In genomic region chr1:13789318-13790085, GRCm38 (mm10) we compare ENCODE assay signal across 8 mouse cellular contexts.
A peak's percentile ranks its signal among the peaks of the same experiment; 100 is the strongest.
DNase-seq lines count a peak whose midpoint lies in the region; ATAC-seq lines count a peak whose summit lies in the region.

No protein-coding gene starts in this region.

- peak overlapping the region; percentile 36 for H3K4me2 ChIP-seq in embryonic facial prominence, embryonic 12.5 days (replicated peaks)
- peak overlapping the region; percentile 45 for H3K4me2 ChIP-seq in kidney, embryonic 15.5 days
- H3K4me2 ChIP-seq in limb, embryonic 15.5 days = peak overlapping the region; percentile 35
- no peak overlapping the region; the same call in 1 of the 2 replicates for H3K4me2 ChIP-seq in stomach, embryonic 14.5 days (replicated peaks; ENCODE audit: low read depth, low read length)

- H3K27ac ChIP-seq in embryonic facial prominence, embryonic 12.5 days = no peak overlapping the region
- no peak overlapping the region for H3K27ac ChIP-seq in kidney, embryonic 15.5 days
- H3K27ac ChIP-seq in limb, embryonic 15.5 days = no peak overlapping the region
- H3K27ac ChIP-seq in stomach, embryonic 14.5 days (ENCODE audit: low read length) = no peak overlapping the region

- 0 out of 2 replicates have a peak, but pooled peaks cover 2% of the 10 kb centered on the region for H3K27me3 ChIP-seq in embryonic facial prominence, embryonic 12.5 days
- H3K27me3 ChIP-seq in kidney, embryonic 15.5 days = 0 out of 2 replicates have a peak, but pooled peaks cover 3% of the 10 kb centered on the region
- H3K27me3 ChIP-seq in limb, embryonic 15.5 days = no peaks in the 10 kb centered on the region
- H3K27me3 ChIP-seq in stomach, embryonic 14.5 days (ENCODE audit: control insufficient read depth, insufficient read depth, low read length) = no peaks in the 10 kb centered on the region

- 31% methylated on average over 13 of the region's 13 CpGs for WGBS in embryonic facial prominence, embryonic 12.5 days
- 29% methylated on average over 13 of the region's 13 CpGs for WGBS in kidney, embryonic 15.5 days
- WGBS in limb, embryonic 15.5 days = 33% methylated on average over 13 of the region's 13 CpGs
- WGBS in stomach, embryonic 14.5 days = 41% methylated on average over 13 of the region's 13 CpGs

- H3K4me3 ChIP-seq in embryonic facial prominence, embryonic 12.5 days = no peak overlapping the region
- no peak overlapping the region for H3K4me3 ChIP-seq in kidney, embryonic 15.5 days (replicated peaks)
- H3K4me3 ChIP-seq in limb, embryonic 15.5 days = no peak overlapping the region
- H3K4me3 ChIP-seq in stomach, embryonic 14.5 days (ENCODE audit: low read depth, low read length) = no peak overlapping the region

- peak; percentile 69; the same call in 1 of the 2 replicates for ATAC-seq in embryonic facial prominence, embryonic 12.5 days (ENCODE audit: insufficient number of reproducible peaks, insufficient read depth, low FRiP score, low TSS enrichment)
- ATAC-seq in kidney, embryonic 15.5 days (replicated peaks; ENCODE audit: low FRiP score) = peak; percentile 68
- no peak for ATAC-seq in limb, embryonic 15.5 days (ENCODE audit: insufficient number of reproducible peaks, low FRiP score, low TSS enrichment, low read depth)
- ATAC-seq in stomach, embryonic 14.5 days (ENCODE audit: insufficient number of reproducible peaks, insufficient read depth, low FRiP score, low read depth) = peak; percentile 58; the same call in 1 of the 2 replicates

- DNase-seq in 416B (ENCODE audit: low read depth) = peak; percentile 75
- DNase-seq in adrenal gland, postnatal 25 days = peak; percentile 75
- DNase-seq in heart, adult 9 months (ENCODE audit: low spot score in 2 of 2) = peak; percentile 9 to 40
- DNase-seq in neural tube, embryonic 10.5 days (ENCODE audit: extremely low spot score, low spot score) = peak; percentile 82

- no peaks in the 10 kb centered on the region for H3K36me3 ChIP-seq in embryonic facial prominence, embryonic 12.5 days
- no peaks in the 10 kb centered on the region for H3K36me3 ChIP-seq in kidney, embryonic 15.5 days
- H3K36me3 ChIP-seq in limb, embryonic 15.5 days = no peaks in the 10 kb centered on the region
- H3K36me3 ChIP-seq in stomach, embryonic 14.5 days (ENCODE audit: control insufficient read depth, insufficient read depth, low read length) = no peaks in the 10 kb centered on the region

- H3K9me3 ChIP-seq in embryonic facial prominence, embryonic 12.5 days = 0 out of 2 replicates have a peak, but pooled peaks cover 13% of the 10 kb centered on the region
- H3K9me3 ChIP-seq in kidney, embryonic 15.5 days (replicated peaks) = peaks cover 5% of the 10 kb centered on the region; the same call in 1 of the 2 replicates
- H3K9me3 ChIP-seq in limb, embryonic 15.5 days = no peaks in the 10 kb centered on the region
- H3K9me3 ChIP-seq in stomach, embryonic 14.5 days (ENCODE audit: control insufficient read depth, low read depth, low read length) = no peaks in the 10 kb centered on the region; the same call in 1 of the 2 replicates

- H3K9ac ChIP-seq in embryonic facial prominence, embryonic 12.5 days = no peak overlapping the region
- no peak overlapping the region for H3K9ac ChIP-seq in kidney, embryonic 15.5 days
- no peak overlapping the region for H3K9ac ChIP-seq in limb, embryonic 15.5 days
- H3K9ac ChIP-seq in stomach, embryonic 14.5 days (replicated peaks; ENCODE audit: low read depth, low read length) = no peak overlapping the region

- no peaks in the 10 kb centered on the region for H3K4me1 ChIP-seq in embryonic facial prominence, embryonic 12.5 days
- peaks cover 8% of the 10 kb centered on the region for H3K4me1 ChIP-seq in kidney, embryonic 15.5 days
- 0 out of 2 replicates have a peak, but pooled peaks cover 3% of the 10 kb centered on the region for H3K4me1 ChIP-seq in limb, embryonic 15.5 days
- no peaks in the 10 kb centered on the region for H3K4me1 ChIP-seq in stomach, embryonic 14.5 days (ENCODE audit: control insufficient read depth, insufficient read depth, low read length)

Comparison
In these comparisons a context has a peak if more than half of its experiments do, and no peak if none do; other contexts are left out.
1. DNase-seq: peak in every context shown above with its lines; median percentile 82 in neural tube, embryonic 10.5 days; 75 in 416B; 75 in adrenal gland, postnatal 25 days; 24 in heart, adult 9 months.